Mouse (Mus musculus): Measurements from ENCODE around the gene Rhobtb1.

- TF ChIP-seq CTCF (conservative IDR thresholded peaks at IDR 0.05; ENCODE audit: low read length) (no peak), POU5F1 (IDR thresholded peaks at IDR 0.05; ENCODE audit: borderline replicate concordance, low read length) (no peak)
Measured at GRCm38 (mm10) chr10:69274275-69274674, 123.0 kb downstream of the Rhobtb1 start.
